Mouse (Mus musculus) kidney, adult 11 months (tissue): ENCODE data around the gene Mrc2.

Experiments used
- DNase-seq: peaks from one replicate; pipeline ENCODE4 v3.0.0; 2022

Gene Mrc2

GRCm38 (mm10) chr11:105352152-105352551 is 59.7 kb downstream of the Mrc2 start:
- peak; percentile 53 for DNase-seq

GRCm38 (mm10) chr11:105352954-105353890 is 60.8 kb downstream of the Mrc2 start:
- peak; percentile 91 for DNase-seq

- DNase-seq: no peak
Observed at GRCm38 (mm10) chr11:105353891-105354280, 61.4 kb downstream of the Mrc2 start.

GRCm38 (mm10) chr11:105356301-105356700 is 63.9 kb downstream of the Mrc2 start:
- no peak for DNase-seq

GRCm38 (mm10) chr11:105362041-105362765 is 69.8 kb downstream of the Mrc2 start:
- DNase-seq: peak; percentile 44

- peak; percentile 59 for DNase-seq
Observed at GRCm38 (mm10) chr11:105362946-105363597, 70.6 kb downstream of the Mrc2 start.

- DNase-seq: peak; percentile 58
Observed at GRCm38 (mm10) chr11:105363598-105364385, 71.3 kb downstream of the Mrc2 start.

GRCm38 (mm10) chr11:105364386-105365065 is 72.1 kb downstream of the Mrc2 start:
- DNase-seq: peak; percentile 38

GRCm38 (mm10) chr11:105365611-105366010 is 73.2 kb downstream of the Mrc2 start:
- DNase-seq: no peak

- no peak for DNase-seq
Observed at GRCm38 (mm10) chr11:105366051-105366450, 73.6 kb downstream of the Mrc2 start.

GRCm38 (mm10) chr11:105367163-105367562 is 74.7 kb downstream of the Mrc2 start:
- DNase-seq: no peak

GRCm38 (mm10) chr11:105368833-105369232 is 76.4 kb downstream of the Mrc2 start:
- no peak for DNase-seq

GRCm38 (mm10) chr11:105369526-105370386 is 77.3 kb downstream of the Mrc2 start:
- DNase-seq: no peak

GRCm38 (mm10) chr11:105371818-105372217 is 79.4 kb downstream of the Mrc2 start:
- DNase-seq: peak; percentile 73

- DNase-seq: peak; percentile 61
Observed at GRCm38 (mm10) chr11:105373881-105374280, 81.4 kb downstream of the Mrc2 start.

GRCm38 (mm10) chr11:105374526-105375175 is 82.2 kb downstream of the Mrc2 start:
- no peak for DNase-seq

- DNase-seq: peak; percentile 41
Observed at GRCm38 (mm10) chr11:105375821-105376235, 83.4 kb downstream of the Mrc2 start.

- DNase-seq: no peak
Observed at GRCm38 (mm10) chr11:105385266-105385665, 92.8 kb downstream of the Mrc2 start.

- no peak for DNase-seq
Observed at GRCm38 (mm10) chr11:105388636-105389035, 96.2 kb downstream of the Mrc2 start.

GRCm38 (mm10) chr11:105390290-105390689 is 97.8 kb downstream of the Mrc2 start:
- DNase-seq: no peak
